Mouse (Mus musculus): Measurements from ENCODE around the gene Cirbp. TPM values are rescaled to one million over a fixed set of nuclear protein-coding genes. Genes with fewer than 3 reads are reported as not detected.

The Cirbp gene
- polyA plus RNA-seq, 1 experiment from 2014 or later: 81.5 TPM

GRCm38 (mm10) chr10:80175536-80176269, 9.9 kb downstream of the Cirbp start:
- Histone ChIP-seq H3K9me3 (ENCODE audit: control insufficient read depth, low read length) (no peaks in the 10 kb centered on the region), H3K36me3 (ENCODE audit: control insufficient read depth, insufficient read depth, low read length) (peaks cover 13% of the 10 kb centered on the region), H3K9ac (ENCODE audit: low read length) (no peak overlapping the region), H3K4me1 (ENCODE audit: control insufficient read depth, insufficient read depth, low read length) (peaks cover 37% of the 10 kb centered on the region), H3K4me2 (no peak overlapping the region), H3K27me3 (ENCODE audit: control insufficient read depth, insufficient read depth, low read length) (no peaks in the 10 kb centered on the region), H3K4me3 (ENCODE audit: low read depth, low read length) (no peak overlapping the region), H3K27ac (ENCODE audit: low read depth, low read length) (no peak overlapping the region)
- no peak for ATAC-seq (ENCODE audit: low FRiP score)
- peak; percentile 97 for DNase-seq (ENCODE audit: low spot score, missing footprints)
- 22% methylated on average over 4 of the region's 4 CpGs for WGBS

- WGBS: 72% methylated on average over 5 of the region's 5 CpGs
- H3K36me3 ChIP-seq (ENCODE audit: control insufficient read depth, insufficient read depth, low read length): peaks cover 7% of the 10 kb centered on the region
- peak overlapping the region; percentile 33; the same call in 1 of the 2 replicates for H3K9ac ChIP-seq (ENCODE audit: low read length)
- no peaks in the 10 kb centered on the region for H3K27me3 ChIP-seq (ENCODE audit: control insufficient read depth, insufficient read depth, low read length)
- ATAC-seq (ENCODE audit: low FRiP score) (no peak), DNase-seq (ENCODE audit: low spot score, missing footprints) (no peak)
- H3K4me2 ChIP-seq: no peak overlapping the region
- H3K4me3 ChIP-seq (ENCODE audit: low read depth, low read length): no peak overlapping the region
- H3K4me1 ChIP-seq (ENCODE audit: control insufficient read depth, insufficient read depth, low read length): peaks cover 44% of the 10 kb centered on the region
- no peaks in the 10 kb centered on the region for H3K9me3 ChIP-seq (ENCODE audit: control insufficient read depth, low read length)
- no peak overlapping the region; the same call in 1 of the 2 replicates for H3K27ac ChIP-seq (ENCODE audit: low read depth, low read length)
Observed at GRCm38 (mm10) chr10:80176270-80176834, 10.6 kb downstream of the Cirbp start.

- H3K4me1 ChIP-seq (ENCODE audit: control insufficient read depth, insufficient read depth, low read length): peaks cover 45% of the 10 kb centered on the region
- H3K9ac ChIP-seq (ENCODE audit: low read length): peak overlapping the region; percentile 10
Observed at GRCm38 (mm10) chr10:80177441-80178279, 11.9 kb downstream of the Cirbp start.

GRCm38 (mm10) chr10:80179068-80180051, 13.6 kb downstream of the Cirbp start, which contains the start of gene Efna2:
Gene Efna2, plus strand, starts transcription at chr10:80179482.
- Histone ChIP-seq H3K9ac (ENCODE audit: low read length) (peak within 1 kb of the TSS; percentile 97), H3K4me2 (peak within 1 kb of the TSS; percentile 83), H3K9me3 (ENCODE audit: control insufficient read depth, low read length) (no peaks in the 10 kb centered on the region), H3K27me3 (ENCODE audit: control insufficient read depth, insufficient read depth, low read length) (no peaks in the 10 kb centered on the region; the same call in 1 of the 2 replicates), H3K4me3 (ENCODE audit: low read depth, low read length) (peak within 1 kb of the TSS; percentile 76), H3K27ac (ENCODE audit: low read depth, low read length) (peak within 1 kb of the TSS; percentile 74), H3K36me3 (ENCODE audit: control insufficient read depth, insufficient read depth, low read length) (peaks cover 4% of the 10 kb centered on the region; the same call in 1 of the 2 replicates), H3K4me1 (ENCODE audit: control insufficient read depth, insufficient read depth, low read length) (peaks cover 42% of the 10 kb centered on the region)
- peak; percentile 96 for DNase-seq (ENCODE audit: low spot score, missing footprints)
- peak; percentile 83 for ATAC-seq (ENCODE audit: low FRiP score)
- 2% methylated on average over 63 of the region's 106 CpGs for WGBS

More at GRCm38 (mm10) chr10:80177441-80178279, 11.9 kb downstream of the Cirbp start:
- peak overlapping the region; percentile 10; the same call in 1 of the 2 replicates for H3K27ac ChIP-seq (ENCODE audit: low read depth, low read length)
- H3K36me3 ChIP-seq (ENCODE audit: control insufficient read depth, insufficient read depth, low read length): no peaks in the 10 kb centered on the region
- H3K9me3 ChIP-seq (ENCODE audit: control insufficient read depth, low read length): no peaks in the 10 kb centered on the region
- WGBS: 39% methylated on average over 7 of the region's 7 CpGs
- ATAC-seq (ENCODE audit: low FRiP score) (no peak), DNase-seq (ENCODE audit: low spot score, missing footprints) (no peak)
- 0 out of 2 replicates have a peak overlapping the region, but pooled peaks have one; percentile 8 for H3K4me2 ChIP-seq
- no peak overlapping the region for H3K4me3 ChIP-seq (ENCODE audit: low read depth, low read length)
- H3K27me3 ChIP-seq (ENCODE audit: control insufficient read depth, insufficient read depth, low read length): no peaks in the 10 kb centered on the region; the same call in 1 of the 2 replicates

GRCm38 (mm10) chr10:80180288-80180687, 14.5 kb downstream of the Cirbp start:
- peaks cover 46% of the 10 kb centered on the region for H3K4me1 ChIP-seq (ENCODE audit: control insufficient read depth, insufficient read depth, low read length)
- peak overlapping the region; percentile 76 for H3K4me3 ChIP-seq (ENCODE audit: low read depth, low read length)
- H3K9ac ChIP-seq (ENCODE audit: low read length): peak overlapping the region; percentile 97
- DNase-seq (ENCODE audit: low spot score, missing footprints): no peak
- H3K27ac ChIP-seq (ENCODE audit: low read depth, low read length): peak overlapping the region; percentile 74
- H3K27me3 ChIP-seq (ENCODE audit: control insufficient read depth, insufficient read depth, low read length): no peaks in the 10 kb centered on the region; the same call in 1 of the 2 replicates
- peak overlapping the region; percentile 83 for H3K4me2 ChIP-seq
- H3K9me3 ChIP-seq (ENCODE audit: control insufficient read depth, low read length): no peaks in the 10 kb centered on the region
- H3K36me3 ChIP-seq (ENCODE audit: control insufficient read depth, insufficient read depth, low read length): peaks cover 4% of the 10 kb centered on the region; the same call in 1 of the 2 replicates
- no peak for ATAC-seq (ENCODE audit: low FRiP score)
- WGBS: 27% methylated on average over 6 of the region's 6 CpGs

- ATAC-seq (ENCODE audit: low FRiP score): no peak
- WGBS: 40% methylated on average over 5 of the region's 5 CpGs
- peaks cover 4% of the 10 kb centered on the region; the same call in 1 of the 2 replicates for H3K36me3 ChIP-seq (ENCODE audit: control insufficient read depth, insufficient read depth, low read length)
- peaks cover under 1% of the 10 kb centered on the region; the same call in 1 of the 2 replicates for H3K27me3 ChIP-seq (ENCODE audit: control insufficient read depth, insufficient read depth, low read length)
- peak overlapping the region; percentile 76 for H3K4me3 ChIP-seq (ENCODE audit: low read depth, low read length)
- peaks cover 45% of the 10 kb centered on the region for H3K4me1 ChIP-seq (ENCODE audit: control insufficient read depth, insufficient read depth, low read length)
- peak overlapping the region; percentile 83 for H3K4me2 ChIP-seq
- H3K9ac ChIP-seq (ENCODE audit: low read length): peak overlapping the region; percentile 97
- H3K27ac ChIP-seq (ENCODE audit: low read depth, low read length): peak overlapping the region; percentile 61; the same call in 1 of the 2 replicates
- peak; percentile 84 for DNase-seq (ENCODE audit: low spot score, missing footprints)
- no peaks in the 10 kb centered on the region for H3K9me3 ChIP-seq (ENCODE audit: control insufficient read depth, low read length)
Observed at GRCm38 (mm10) chr10:80180823-80181222, 15.0 kb downstream of the Cirbp start.

GRCm38 (mm10) chr10:80182547-80182946, 16.8 kb downstream of the Cirbp start:
- no peak overlapping the region; the same call in 1 of the 2 replicates for H3K27ac ChIP-seq (ENCODE audit: low read depth, low read length)
- H3K36me3 ChIP-seq (ENCODE audit: control insufficient read depth, insufficient read depth, low read length): peaks cover 7% of the 10 kb centered on the region; the same call in 1 of the 2 replicates
- DNase-seq (ENCODE audit: low spot score, missing footprints) (peak; percentile 86), ATAC-seq (ENCODE audit: low FRiP score) (no peak)
- H3K9ac ChIP-seq (ENCODE audit: low read length): peak overlapping the region; percentile 97
- WGBS: 80% methylated on average over 7 of the region's 7 CpGs
- H3K4me1 ChIP-seq (ENCODE audit: control insufficient read depth, insufficient read depth, low read length): peaks cover 41% of the 10 kb centered on the region
- H3K9me3 ChIP-seq (ENCODE audit: control insufficient read depth, low read length): no peaks in the 10 kb centered on the region
- H3K4me3 ChIP-seq (ENCODE audit: low read depth, low read length): peak overlapping the region; percentile 76
- H3K4me2 ChIP-seq: peak overlapping the region; percentile 83
- H3K27me3 ChIP-seq (ENCODE audit: control insufficient read depth, insufficient read depth, low read length): peaks cover 6% of the 10 kb centered on the region

All from midbrain, embryonic 11.5 days (tissue).